Mouse (Mus musculus) urinary bladder, postnatal 10 days (tissue): ENCODE results near the gene Prkar2a.
"Not testable (repeated sequence)": the region's sequence is repeated elsewhere in the genome, so short reads cannot be mapped to it uniquely, and the experiment has no call there.

Experiments used
- DNase-seq: peaks from one replicate; pipeline ENCODE4 v3.0.0; 2022; ENCODE audit warnings: low spot score

The Prkar2a gene

DNA sequence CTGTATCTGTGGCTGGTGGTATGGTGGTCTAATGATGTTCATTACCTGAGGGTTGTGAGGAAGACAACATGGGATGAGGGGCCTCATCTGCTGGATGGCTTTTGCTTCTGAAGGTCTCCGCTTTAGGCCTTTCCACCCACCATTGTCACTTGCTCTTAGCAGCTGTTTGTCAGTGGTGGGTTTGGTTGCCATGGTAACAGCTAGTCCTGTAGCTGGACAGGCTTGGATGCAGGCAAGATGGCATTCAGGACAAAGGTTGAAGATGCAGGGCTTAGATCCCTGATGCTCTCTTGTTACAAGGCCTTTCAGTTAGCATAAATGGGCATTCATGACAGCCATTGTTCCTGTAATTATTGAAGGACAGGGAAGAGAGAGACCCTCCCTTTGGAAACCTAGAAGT is at the start of gene Prkar2a:
Prkar2a (plus strand) TSS at position 209 of the 400 bp plus-strand sequence.
- DNase-seq, result no peak

DNA sequence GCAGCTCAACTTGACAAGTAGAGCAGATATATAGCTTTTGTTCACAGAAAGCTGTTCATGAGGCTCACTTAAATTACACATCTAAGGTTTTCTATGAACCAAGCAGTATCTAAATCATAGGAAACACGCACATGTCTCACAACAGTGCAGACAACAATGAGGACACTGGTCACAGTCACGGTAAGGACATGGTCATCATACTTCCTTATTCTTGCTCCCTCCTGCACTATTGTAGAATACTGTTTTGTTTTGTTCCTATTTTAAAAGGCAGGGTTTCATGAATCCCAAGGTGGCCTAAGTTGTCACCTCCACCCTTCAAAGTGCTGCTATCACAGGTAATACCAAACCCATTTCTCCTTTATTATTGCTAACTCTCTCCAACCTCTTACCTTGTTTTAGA is 49.3 kb upstream of the Prkar2a start:
- no peak for DNase-seq

DNA sequence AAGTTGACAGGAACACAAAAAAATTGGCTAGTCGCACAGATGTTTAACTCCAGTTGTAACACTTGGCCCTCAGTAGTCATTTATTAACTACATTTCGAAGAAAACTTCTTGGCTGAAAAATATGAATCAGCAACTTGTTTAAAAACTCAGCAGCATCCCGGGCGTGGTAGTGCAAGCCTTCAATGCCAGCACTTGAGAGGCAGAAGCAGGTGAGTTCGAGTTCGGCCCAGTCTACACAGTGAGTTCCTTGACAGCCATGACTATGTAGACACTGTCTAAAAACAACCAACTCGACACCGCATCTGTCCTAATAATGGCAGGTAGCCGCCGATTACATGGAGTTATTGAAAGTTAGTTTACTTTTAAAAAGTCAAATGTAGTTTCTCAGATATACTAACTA is 40.9 kb upstream of the Prkar2a start:
- DNase-seq, result no peak

DNA sequence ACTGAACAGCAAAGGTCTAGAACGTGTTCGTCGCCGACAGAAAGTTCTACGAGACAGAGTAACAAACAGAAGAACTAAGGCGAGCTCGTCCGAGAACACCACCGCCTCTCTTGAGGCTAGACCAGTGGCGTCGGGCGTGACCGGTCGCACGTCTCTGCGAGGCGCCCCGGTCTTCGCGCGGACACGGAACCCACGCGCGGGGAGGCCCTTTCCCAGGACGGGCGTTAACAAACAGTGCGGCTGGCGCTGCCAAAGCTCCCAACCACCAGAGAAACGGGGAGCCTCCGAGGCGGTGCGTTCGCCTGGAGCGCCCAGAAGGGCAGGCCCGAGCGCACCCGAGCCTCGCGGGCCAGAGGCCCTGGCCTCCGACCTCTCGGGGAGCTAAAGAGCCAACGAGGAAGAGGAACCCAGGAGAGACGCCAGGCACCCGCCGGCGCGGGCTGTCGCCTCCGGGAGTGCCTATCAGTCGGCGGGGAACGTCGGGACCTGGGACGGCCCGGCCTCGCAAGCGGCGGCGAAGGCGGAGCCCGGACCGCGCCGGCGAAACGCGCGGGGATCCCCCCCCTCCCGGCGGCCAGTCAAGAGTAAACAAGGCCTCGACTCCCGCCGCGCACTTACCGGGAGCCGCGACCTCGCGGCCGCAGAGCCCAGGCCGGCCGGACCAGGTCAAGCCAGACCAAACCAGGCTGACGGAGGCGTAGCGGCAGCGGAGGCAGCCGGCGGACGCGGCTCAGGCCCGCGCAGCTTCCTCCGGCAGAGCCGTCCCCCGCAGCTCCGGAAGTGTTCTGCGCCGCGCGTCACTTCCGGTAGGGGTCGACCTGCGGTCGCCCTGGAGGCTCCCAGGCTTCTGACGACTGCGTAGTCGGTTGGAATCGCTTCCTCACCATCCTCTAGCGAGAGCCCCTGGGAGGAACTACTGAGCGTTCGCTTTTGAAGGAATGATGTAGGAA is 40.2 kb upstream of the Prkar2a start, which contains the start of gene Arih2:
Arih2 (minus strand) TSS at position 776 of the 950 bp plus-strand sequence.
- DNase-seq, result peak; percentile 68

DNA sequence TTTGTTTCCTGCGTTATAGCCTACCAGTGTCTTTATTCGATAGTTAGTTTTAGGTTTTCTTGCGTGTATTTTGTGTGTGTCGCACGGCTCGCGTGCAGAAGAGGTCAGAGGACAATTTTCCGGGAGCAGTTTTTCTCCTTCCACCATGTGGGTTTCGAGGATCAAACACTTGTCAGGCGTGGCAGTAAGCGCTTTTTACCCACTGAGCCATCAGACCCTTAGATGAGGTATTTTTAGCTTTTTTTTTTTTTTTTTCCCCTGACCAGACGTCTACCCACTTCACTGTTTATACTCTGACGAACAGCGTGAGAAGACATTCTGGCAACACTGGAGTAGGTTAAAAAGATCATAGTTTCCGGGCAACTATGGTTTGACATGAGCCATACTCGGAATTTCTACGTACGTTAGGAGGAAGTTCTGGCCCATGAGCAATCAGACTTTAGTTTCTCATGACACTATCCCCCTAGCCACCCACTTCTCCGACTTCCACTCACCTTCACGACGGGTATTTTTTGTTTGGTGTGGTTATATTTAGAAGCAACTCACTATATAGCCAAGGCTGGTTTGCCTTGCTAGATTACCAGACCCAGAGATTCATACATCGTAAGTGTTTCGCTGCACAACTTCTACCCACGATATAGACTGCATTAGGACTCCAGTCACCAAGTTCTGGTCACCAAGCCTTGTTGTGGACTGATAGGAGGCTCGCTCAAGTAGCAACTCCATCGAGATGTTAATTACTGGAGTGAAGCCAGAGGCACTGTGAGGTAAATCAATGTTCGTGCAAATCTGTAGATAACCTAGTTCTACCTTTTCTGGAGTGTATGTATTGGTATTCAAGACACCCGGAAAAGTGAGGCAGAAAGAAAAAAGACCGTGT is 39.3 kb upstream of the Prkar2a start:
- no peak for DNase-seq

DNA sequence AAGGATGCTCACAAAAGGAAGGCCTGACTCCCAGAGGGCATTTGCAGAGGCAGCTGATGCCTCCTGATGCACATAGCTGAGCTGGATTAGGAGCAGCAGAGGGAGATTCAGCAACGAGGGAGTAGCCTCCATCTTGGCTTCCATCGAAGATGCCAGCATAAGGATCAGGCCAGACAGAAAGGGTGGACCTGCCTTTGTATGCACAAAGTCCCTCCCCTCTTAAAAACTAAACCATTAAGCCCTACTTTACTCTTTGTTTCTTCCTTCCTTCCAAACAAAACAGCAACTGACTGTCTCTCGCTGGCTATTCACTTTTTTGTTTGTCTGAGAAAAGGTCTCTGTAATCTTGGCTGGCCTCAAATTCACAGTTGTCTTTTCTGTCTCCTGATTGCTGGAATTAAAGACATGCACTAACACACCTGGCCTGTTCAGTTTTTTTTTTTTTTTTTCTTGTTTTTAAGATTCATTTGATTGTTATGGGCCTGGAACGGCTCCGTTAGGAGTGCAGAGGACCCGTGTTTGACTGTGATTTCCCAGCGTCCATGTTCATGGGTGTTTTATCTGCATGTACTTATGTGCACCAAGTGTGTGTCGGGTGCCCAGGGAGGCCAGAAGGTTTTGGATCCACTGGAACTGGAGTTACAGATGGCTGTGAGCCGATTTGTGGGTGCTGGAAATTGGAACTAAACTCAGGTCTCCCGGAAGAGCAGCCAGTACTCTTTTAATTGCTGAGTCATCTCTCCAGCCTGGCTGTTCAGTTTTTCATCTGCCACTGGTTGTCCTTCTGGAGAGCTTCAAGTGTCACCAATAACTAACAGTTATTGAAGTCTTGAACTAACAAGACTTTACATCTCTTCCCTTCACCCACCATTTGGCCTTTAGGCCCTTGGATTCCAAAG is 34.3 kb upstream of the Prkar2a start:
- no peak for DNase-seq

DNA sequence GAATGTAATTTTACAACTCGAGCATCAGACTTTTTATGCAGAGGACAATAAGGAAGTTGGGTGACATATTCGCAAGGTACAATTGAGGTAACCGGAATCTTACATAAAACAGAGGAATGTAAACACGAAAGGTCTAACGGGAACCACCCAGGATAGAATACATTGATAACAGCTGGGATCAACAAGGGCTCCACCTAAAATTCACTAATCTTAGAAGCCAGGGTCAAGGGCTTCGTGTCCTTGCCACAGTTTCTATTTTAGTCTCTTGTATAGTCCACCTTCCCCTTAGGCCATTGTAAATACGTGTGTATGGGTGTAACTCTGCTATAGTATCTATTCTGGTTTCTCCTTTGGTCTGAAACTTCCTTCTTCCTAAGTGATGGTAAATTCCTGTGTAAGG is 33.2 kb upstream of the Prkar2a start:
- not testable (repeated sequence) for DNase-seq

DNA sequence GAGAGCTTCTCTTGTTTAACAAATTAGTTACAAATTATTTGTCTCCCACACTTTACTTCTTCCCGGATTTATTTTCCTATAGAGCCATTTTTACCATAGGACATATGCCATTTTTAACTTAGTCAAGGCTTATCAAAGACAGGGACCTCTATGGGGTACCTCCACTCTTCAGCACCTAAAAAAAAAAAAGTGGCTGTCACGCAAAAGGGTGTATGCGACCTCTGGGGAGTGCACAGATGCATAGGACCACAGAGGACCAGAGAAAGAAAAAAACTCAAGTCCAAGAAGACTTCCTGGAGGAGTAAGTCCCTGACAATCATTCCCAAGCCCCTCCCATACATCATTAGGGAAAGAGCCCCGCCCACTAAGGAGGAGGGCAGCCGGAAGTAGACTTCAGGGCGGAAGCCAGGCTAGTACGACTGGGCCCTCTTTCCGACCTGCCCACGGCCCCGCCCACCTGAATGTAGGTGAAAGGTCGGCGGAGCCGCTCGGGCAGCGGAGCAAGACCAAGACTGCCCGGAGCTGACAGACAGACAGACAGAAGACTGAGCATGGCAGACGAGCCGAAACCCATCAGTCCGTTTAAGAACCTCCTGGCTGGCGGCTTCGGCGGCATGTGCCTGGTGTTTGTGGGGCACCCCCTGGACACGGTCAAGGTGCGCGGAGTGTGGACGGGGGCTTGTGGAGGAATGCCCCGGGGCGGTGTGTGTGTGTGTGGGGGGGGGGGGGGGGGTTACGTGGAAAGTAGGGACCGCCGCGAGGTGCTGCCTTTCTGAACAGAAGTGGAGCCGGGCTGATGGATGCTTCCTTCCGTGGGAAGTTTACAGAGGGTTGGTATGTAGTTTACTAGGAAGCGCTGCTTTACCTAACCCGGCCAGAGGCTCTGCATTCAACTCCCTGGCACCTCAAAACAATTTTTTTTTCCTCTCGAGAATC is 27.2 kb upstream of the Prkar2a start, which contains the start of gene Slc25a20:
Slc25a20 (plus strand) TSS at position 412 of the 936 bp plus-strand sequence.
- peak; percentile 34 for DNase-seq

DNA sequence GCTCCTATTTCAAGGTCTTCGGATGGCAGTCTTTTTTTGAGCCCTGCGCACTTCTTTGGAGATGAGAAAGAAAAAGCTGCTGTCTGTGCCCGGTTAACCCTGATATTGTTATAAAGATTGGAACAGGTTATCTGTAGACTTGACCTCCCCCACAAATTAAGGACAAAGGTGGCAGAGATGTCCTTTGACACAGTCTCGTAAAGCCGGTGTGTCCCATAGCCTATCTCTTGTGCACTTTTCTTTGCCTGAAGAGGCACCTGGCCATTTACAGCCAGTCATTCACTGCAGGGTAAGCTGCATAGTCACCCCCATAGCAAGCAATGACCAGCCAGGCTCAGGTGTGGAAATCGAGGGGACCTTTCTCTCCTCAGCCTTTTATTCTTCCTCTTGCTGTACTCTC is 26.5 kb upstream of the Prkar2a start:
- no peak for DNase-seq

DNA sequence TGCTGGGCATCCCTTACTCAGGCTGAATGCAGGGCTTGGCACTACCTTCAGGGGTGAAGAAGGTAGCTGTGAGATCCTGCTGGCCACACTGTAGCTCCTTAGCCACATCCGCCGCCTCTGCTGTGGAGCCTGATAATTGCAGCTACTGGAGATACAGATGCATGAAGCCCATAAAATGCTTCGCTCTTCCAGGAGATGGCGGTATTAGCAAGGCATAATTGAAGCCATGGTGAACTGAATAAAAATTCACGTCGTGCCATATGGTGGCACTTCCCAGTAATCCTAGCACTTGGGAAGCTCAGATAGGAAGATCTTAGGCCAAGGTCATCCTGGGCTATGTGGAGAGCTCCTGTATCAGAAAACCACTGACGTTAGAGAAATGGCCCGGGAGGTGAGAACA is 19.2 kb upstream of the Prkar2a start:
- no peak for DNase-seq

DNA sequence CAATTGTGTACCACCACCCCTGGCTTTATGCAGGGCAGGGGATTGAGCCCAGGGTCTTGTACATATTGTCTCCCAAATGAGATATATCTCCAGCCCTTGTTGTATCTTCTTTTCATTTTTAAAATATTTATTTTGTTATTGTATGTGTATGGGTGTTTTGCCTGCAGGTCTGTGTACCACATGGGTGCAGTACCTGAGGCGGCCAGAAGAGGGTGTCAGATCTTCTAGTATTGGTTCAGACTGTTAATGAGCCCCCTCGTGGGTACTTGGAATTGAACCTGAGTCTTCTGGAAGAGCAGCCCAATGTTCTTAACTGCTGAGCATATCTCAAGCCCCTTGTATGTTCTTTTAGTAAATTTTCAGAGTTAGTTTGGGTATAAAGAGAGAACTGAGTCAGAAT is 16.0 kb upstream of the Prkar2a start:
- no peak for DNase-seq

DNA sequence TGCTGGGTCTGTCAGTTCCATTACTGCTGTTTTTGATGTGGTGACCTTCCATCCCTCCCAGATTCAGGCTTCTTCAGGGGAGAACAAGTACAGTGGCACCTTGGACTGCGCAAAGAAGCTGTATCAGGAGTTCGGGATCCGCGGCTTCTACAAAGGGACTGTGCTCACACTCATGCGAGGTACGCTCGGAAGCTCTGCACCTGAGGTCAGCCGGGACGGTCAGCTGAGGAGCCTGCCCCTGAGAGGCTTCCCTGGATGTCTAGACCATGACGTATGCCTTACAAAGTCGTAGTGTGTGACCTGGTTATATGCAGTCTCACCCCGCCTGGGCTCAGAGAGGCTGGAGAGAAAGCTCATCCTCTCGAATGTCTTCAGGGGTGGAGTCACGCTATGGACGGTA is 9.1 kb upstream of the Prkar2a start:
- DNase-seq, result no peak

DNA sequence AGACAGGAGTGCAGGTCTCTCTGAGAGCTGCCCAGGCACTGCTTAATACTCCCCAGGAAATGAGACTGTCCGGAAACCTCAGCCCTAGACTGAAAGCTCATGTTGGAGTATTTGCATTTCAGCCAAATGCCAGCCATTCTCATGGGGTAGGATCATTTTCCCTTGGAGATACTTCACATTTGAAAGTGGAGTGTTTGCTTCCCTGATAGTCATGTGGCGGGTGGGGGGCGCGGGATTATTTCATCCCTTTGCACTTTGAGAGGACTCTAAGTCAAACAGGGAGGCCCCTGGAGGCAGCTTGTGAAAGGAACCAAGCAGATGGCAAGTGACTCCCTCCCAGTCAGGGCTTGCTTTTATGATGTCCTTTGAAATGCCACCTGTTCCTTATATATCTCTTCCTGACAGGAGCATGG is 2.6 kb upstream of the Prkar2a start:
- DNase-seq, result no peak

DNA sequence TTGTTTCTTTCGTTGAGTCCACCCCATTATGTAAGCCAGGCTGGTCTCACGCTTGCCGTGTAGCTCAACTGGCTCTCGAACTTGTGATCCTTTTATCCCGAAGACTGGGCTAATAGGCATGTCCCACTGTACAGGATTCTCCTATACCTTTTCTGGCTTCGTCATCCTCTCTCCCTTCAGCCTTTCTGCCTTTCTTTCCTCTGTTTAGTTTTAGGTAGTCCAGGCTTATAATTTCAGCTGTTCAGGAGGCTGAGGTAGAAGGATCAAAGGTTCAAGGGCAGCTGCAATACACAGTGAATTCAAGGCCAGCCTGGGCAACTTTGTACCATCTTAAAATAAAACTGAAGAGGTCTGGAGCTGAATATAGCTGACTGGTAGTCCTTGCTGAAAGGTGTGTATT is 1.9 kb upstream of the Prkar2a start:
- no peak for DNase-seq

DNA sequence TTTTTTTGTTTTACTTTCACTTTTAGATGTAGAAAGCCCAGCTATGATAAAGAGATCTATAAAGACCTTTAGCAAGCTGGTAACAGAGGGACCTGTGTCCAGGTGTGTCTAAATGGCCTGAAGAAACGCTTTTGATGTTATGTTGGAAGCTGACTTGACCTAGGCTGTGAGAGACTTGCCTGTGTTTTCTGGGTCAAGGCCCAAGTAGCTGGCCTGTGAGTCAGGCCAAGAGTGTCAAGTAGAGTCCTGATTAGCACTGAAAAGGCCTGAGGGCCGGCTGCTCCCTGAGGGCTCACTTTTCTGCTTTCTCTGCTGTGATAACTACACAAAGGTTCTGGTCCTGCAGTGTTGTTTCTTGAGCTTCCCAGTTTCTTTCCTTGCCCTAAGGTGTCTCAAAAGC is 1.4 kb upstream of the Prkar2a start:
- no peak for DNase-seq

DNA sequence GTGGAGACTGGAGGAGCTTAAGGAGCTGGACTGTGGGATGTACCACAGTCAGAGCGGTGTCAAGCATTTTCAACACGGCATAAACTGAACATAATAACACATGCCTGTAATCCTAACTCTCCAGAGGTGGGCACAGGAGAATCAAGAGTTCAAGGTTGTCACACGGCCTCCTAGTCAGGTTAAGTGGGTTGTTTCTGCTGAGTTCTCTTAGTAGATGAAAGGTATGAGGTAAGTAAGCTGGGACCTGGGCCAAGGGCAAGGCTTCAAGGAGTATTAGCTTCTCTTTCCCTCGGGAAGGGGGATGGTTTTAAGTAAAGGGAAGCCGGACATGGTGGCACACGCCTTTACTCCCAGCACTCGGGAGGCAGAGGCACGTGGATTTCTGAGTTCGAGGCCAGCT is 663 bp upstream of the Prkar2a start:
- DNase-seq, result no peak

DNA sequence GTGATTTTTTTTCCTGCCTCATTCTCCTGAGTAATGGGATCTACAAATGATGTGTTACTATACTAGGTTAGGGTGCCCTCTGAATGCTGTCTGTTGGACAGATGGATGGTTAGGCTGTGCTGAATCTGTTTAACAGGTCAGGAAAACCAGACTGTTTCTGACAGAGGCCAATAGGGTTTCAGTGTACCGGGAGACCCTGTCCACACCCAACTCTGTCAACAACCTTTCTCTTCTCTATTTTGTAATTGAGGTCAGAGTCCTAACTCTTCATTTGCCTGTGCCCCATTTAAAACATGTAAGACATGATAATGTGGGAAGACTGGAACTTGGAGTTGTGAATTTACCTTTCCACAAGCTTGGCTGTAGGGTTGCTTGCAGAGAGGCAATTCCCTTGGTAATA is 879 bp downstream of the Prkar2a start:
- no peak for DNase-seq

DNA sequence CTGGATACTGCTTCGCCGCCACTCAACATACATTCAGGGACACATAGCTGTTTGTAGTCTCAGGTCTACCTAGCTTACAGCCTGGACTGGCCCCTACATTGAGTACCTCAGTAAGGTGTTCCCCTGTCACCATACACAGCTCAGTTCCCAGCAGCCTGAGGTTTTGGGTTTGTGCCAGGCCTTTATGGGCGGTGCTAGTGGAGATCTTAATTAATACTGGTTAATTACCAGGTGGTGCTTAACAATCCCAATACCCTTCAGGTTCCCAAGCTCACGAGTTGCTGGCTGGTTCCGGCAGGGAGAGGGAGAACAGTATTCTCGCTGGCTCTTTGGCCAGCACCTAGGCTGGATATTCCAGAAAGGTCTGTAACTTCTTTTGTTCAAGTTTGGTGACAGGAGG is 1.8 kb downstream of the Prkar2a start:
- DNase-seq, result no peak

DNA sequence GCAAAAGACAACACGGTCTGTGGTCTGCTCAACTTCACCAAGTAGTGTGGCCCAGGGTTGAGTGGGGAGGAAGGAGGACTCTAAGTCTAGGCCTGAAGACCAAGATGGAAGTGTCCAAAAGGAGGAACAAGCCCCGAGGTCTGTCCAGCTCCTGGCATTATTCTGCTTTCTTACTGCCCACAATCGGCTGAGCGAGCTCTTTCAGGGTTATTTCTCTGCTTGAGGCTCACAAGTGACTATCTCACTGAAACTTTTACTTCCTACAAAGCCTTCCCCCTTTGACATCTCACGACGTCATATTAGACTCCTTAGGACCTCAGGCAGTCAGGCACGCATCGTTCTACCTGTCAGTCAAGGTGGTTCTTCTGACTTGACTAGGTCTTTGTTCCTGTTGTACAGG is 2.3 kb downstream of the Prkar2a start:
- DNase-seq, result no peak

DNA sequence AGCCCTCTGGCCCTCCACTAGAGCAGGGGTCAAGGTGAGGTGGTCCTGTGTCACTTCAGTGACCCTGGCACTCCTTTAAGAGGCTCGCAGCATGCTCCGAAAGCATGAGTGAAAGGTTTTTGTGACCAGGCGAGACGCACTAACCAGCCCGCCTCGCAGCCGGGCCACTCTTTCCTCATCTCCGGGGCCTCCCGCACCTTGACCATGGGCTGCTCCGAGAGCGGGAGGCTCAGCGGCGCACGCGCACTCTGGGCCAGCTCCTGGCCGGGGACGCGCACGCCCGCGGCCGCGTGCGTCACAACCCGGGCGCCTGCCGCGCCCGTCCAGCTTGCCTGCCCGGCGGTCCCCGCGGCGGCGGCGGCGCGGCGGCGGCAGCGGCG is 2.7 kb downstream of the Prkar2a start:
- peak; percentile 44 for DNase-seq
